Mouse (Mus musculus) heart, embryonic 15.5 days (tissue): ENCODE measurements around the gene Gm10964. TPM values are rescaled to one million over a fixed set of nuclear protein-coding genes. Genes with fewer than 3 reads are reported as not detected.
A peak's percentile ranks its signal among the peaks of the same experiment; 100 is the strongest.

ENCODE experiments used
- ATAC-seq: fragments of 200-750 bp; cut with Nextera tagmentation; replicated peaks from 2 replicates; pipeline ENCODE4 v1.8.0; 2017; ENCODE audit warnings: low read depth, moderate TSS enrichment; ENCODE audit not compliant: insufficient number of reproducible peaks, insufficient read depth, low FRiP score
- H3K27ac ChIP-seq: fragments of 300-500 bp; sonication (generic); 2 replicates; pipeline ENCODE4 v1.5.1; 2015; ENCODE audit warnings: mild to moderate bottlenecking, inconsistent platforms
- H3K27me3 ChIP-seq: fragments of 300-500 bp; sonication (generic); 2 replicates; pipeline ENCODE4 v1.6.1; 2015; ENCODE audit warnings: inconsistent platforms
- H3K36me3 ChIP-seq: fragments of 300-500 bp; sonication (generic); 2 replicates; pipeline ENCODE4 v1.6.1; 2015; ENCODE audit warnings: mild to moderate bottlenecking, inconsistent platforms
- H3K4me1 ChIP-seq: fragments of 300-500 bp; sonication (generic); replicated peaks from 2 replicates; pipeline ENCODE4 v1.6.1; 2015; ENCODE audit warnings: inconsistent platforms
- H3K4me2 ChIP-seq: fragments of 300-500 bp; sonication (generic); 2 replicates; pipeline ENCODE4 v1.6.1; 2015; ENCODE audit warnings: inconsistent platforms, mild to moderate bottlenecking, moderate library complexity
- H3K4me3 ChIP-seq: fragments of 300-500 bp; sonication (generic); 2 replicates; pipeline ENCODE4 v1.5.1; 2015; ENCODE audit warnings: mild to moderate bottlenecking, inconsistent platforms
- H3K9ac ChIP-seq: fragments of 300-500 bp; sonication (generic); 2 replicates; pipeline ENCODE4 v1.6.1; 2015; ENCODE audit warnings: mild to moderate bottlenecking, inconsistent platforms
- H3K9me3 ChIP-seq: fragments of 300-500 bp; sonication (generic); replicated peaks from 2 replicates; pipeline ENCODE4 v1.6.1; 2016; ENCODE audit warnings: inconsistent platforms
- WGBS: fragments of 180-500 bp; shearing (Covaris S2); methylation state at CpG from one replicate; pipeline ENCODE4 v1.1.7; 2015; ENCODE audit warnings: mixed read lengths; 5-methylcytosine and 5-hydroxymethylcytosine counted together
- polyA plus RNA-seq: library from polyadenylated mRNA; unstranded; fragments of >200 nt; fragmentation: Nextera tagmentation; extraction: Ambion mirVana; gene quantifications from 2 replicates; pipeline ENCODE4 v1.2.1, GENCODE M21; 2015

The Gm10964 gene
- polyA plus RNA-seq, 1 experiment from 2014 or later, result not detected

GRCm38 (mm10) chr3:103716774-103717760 lies 22.1 kb upstream of the Gm10964 start:
- 50% methylated on average over 15 of the region's 15 CpGs for WGBS
- peak overlapping the region; percentile 34; the same call in 1 of the 2 replicates for H3K27ac ChIP-seq
- no peaks in the 10 kb centered on the region for H3K9me3 ChIP-seq
- no peak overlapping the region for H3K9ac ChIP-seq
- no peak for ATAC-seq
- H3K4me2 ChIP-seq, result no peak overlapping the region
- no peaks in the 10 kb centered on the region for H3K36me3 ChIP-seq
- H3K27me3 ChIP-seq, result no peaks in the 10 kb centered on the region
- no peak overlapping the region for H3K4me3 ChIP-seq
- peaks cover 7% of the 10 kb centered on the region; the same call in 1 of the 2 replicates for H3K4me1 ChIP-seq

GRCm38 (mm10) chr3:103718728-103719127 lies 20.4 kb upstream of the Gm10964 start:
- Histone ChIP-seq H3K36me3 (no peaks in the 10 kb centered on the region), H3K9ac (no peak overlapping the region), H3K4me2 (no peak overlapping the region), H3K4me1 (peaks cover 7% of the 10 kb centered on the region; the same call in 1 of the 2 replicates), H3K4me3 (no peak overlapping the region), H3K9me3 (no peaks in the 10 kb centered on the region), H3K27ac (no peak overlapping the region), H3K27me3 (no peaks in the 10 kb centered on the region)
- ATAC-seq, result no peak
- 82% methylated on average over 4 of the region's 4 CpGs for WGBS

GRCm38 (mm10) chr3:103724137-103724536 lies 15.0 kb upstream of the Gm10964 start:
- Histone ChIP-seq H3K27ac (no peak overlapping the region), H3K4me1 (0 out of 2 replicates have a peak, but pooled peaks cover 2% of the 10 kb centered on the region), H3K4me3 (no peak overlapping the region), H3K27me3 (no peaks in the 10 kb centered on the region), H3K9me3 (no peaks in the 10 kb centered on the region), H3K36me3 (no peaks in the 10 kb centered on the region), H3K9ac (no peak overlapping the region), H3K4me2 (no peak overlapping the region)
- WGBS, result 28% methylated on average over 3 of the region's 3 CpGs
- ATAC-seq, result no peak

GRCm38 (mm10) chr3:103726642-103727041 lies 12.5 kb upstream of the Gm10964 start:
- no peak overlapping the region for H3K4me2 ChIP-seq
- H3K27ac ChIP-seq, result no peak overlapping the region
- ATAC-seq, result no peak
- no peak overlapping the region for H3K4me3 ChIP-seq
- H3K9ac ChIP-seq, result no peak overlapping the region
- no peaks in the 10 kb centered on the region for H3K27me3 ChIP-seq
- no peaks in the 10 kb centered on the region for H3K9me3 ChIP-seq
- no peaks in the 10 kb centered on the region for H3K36me3 ChIP-seq
- 0 out of 2 replicates have a peak, but pooled peaks cover 2% of the 10 kb centered on the region for H3K4me1 ChIP-seq
- WGBS, result 55% methylated on average over 3 of the region's 3 CpGs

GRCm38 (mm10) chr3:103727813-103728326 lies 11.3 kb upstream of the Gm10964 start:
- no peak for ATAC-seq

GRCm38 (mm10) chr3:103729850-103730249 lies 9.3 kb upstream of the Gm10964 start:
- H3K4me1 ChIP-seq, result peaks cover 19% of the 10 kb centered on the region
- H3K27ac ChIP-seq, result no peak overlapping the region
- 76% methylated on average over 9 of the region's 9 CpGs for WGBS
- no peaks in the 10 kb centered on the region for H3K9me3 ChIP-seq
- no peaks in the 10 kb centered on the region; the same call in 1 of the 2 replicates for H3K27me3 ChIP-seq
- no peak overlapping the region for H3K4me3 ChIP-seq
- ATAC-seq, result no peak
- no peak overlapping the region for H3K4me2 ChIP-seq
- no peak overlapping the region for H3K9ac ChIP-seq
- no peaks in the 10 kb centered on the region for H3K36me3 ChIP-seq

More at GRCm38 (mm10) chr3:103727813-103728326, 11.3 kb upstream of the Gm10964 start:
- Histone ChIP-seq H3K4me2 (no peak overlapping the region), H3K4me3 (no peak overlapping the region), H3K27me3 (no peaks in the 10 kb centered on the region), H3K4me1 (0 out of 2 replicates have a peak, but pooled peaks cover 4% of the 10 kb centered on the region), H3K9me3 (no peaks in the 10 kb centered on the region), H3K36me3 (no peaks in the 10 kb centered on the region), H3K9ac (no peak overlapping the region), H3K27ac (no peak overlapping the region)
- WGBS, result 34% methylated on average over 2 of the region's 2 CpGs

GRCm38 (mm10) chr3:103732116-103732515 lies 7.0 kb upstream of the Gm10964 start:
- H3K4me2 ChIP-seq, result no peak overlapping the region
- H3K4me1 ChIP-seq, result peaks cover 42% of the 10 kb centered on the region
- no peak overlapping the region for H3K4me3 ChIP-seq
- H3K9me3 ChIP-seq, result no peaks in the 10 kb centered on the region
- no peaks in the 10 kb centered on the region for H3K36me3 ChIP-seq
- 88% methylated on average over 3 of the region's 3 CpGs for WGBS
- H3K27ac ChIP-seq, result no peak overlapping the region
- H3K27me3 ChIP-seq, result no peaks in the 10 kb centered on the region; the same call in 1 of the 2 replicates
- no peak for ATAC-seq
- H3K9ac ChIP-seq, result no peak overlapping the region

- no peaks in the 10 kb centered on the region for H3K9me3 ChIP-seq
- no peak overlapping the region for H3K27ac ChIP-seq
- no peak for ATAC-seq
- peaks cover 50% of the 10 kb centered on the region for H3K4me1 ChIP-seq
- no peaks in the 10 kb centered on the region; the same call in 1 of the 2 replicates for H3K27me3 ChIP-seq
- H3K36me3 ChIP-seq, result no peaks in the 10 kb centered on the region
- H3K9ac ChIP-seq, result no peak overlapping the region
- WGBS, result 34% methylated on average over 2 of the region's 2 CpGs
- no peak overlapping the region for H3K4me3 ChIP-seq
- H3K4me2 ChIP-seq, result no peak overlapping the region
Observed at GRCm38 (mm10) chr3:103733176-103733575, 6.0 kb upstream of the Gm10964 start.

- Histone ChIP-seq H3K9me3 (no peaks in the 10 kb centered on the region), H3K4me1 (peaks cover 53% of the 10 kb centered on the region), H3K36me3 (no peaks in the 10 kb centered on the region), H3K9ac (peak overlapping the region; percentile 3; the same call in 1 of the 2 replicates), H3K27me3 (no peaks in the 10 kb centered on the region; the same call in 1 of the 2 replicates), H3K4me3 (no peak overlapping the region; the same call in 1 of the 2 replicates), H3K27ac (peak overlapping the region; percentile 95), H3K4me2 (peak overlapping the region; percentile 71)
- ATAC-seq, result no peak
- 42% methylated on average over 19 of the region's 19 CpGs for WGBS
Observed at GRCm38 (mm10) chr3:103733799-103734695, 5.1 kb upstream of the Gm10964 start.

GRCm38 (mm10) chr3:103734696-103735519 lies 4.3 kb upstream of the Gm10964 start:
- 10% methylated on average over 11 of the region's 11 CpGs for WGBS
- Histone ChIP-seq H3K27me3 (no peaks in the 10 kb centered on the region; the same call in 1 of the 2 replicates), H3K36me3 (no peaks in the 10 kb centered on the region), H3K4me1 (peaks cover 56% of the 10 kb centered on the region), H3K9me3 (no peaks in the 10 kb centered on the region), H3K4me3 (peak overlapping the region; percentile 15), H3K27ac (peak overlapping the region; percentile 95), H3K4me2 (peak overlapping the region; percentile 71), H3K9ac (peak overlapping the region; percentile 3; the same call in 1 of the 2 replicates)
- no peak; the same call in 1 of the 2 replicates for ATAC-seq
